Mouse (Mus musculus): ENCODE results near the gene Ccdc77. TPM values are rescaled to one million over a fixed set of nuclear protein-coding genes. Genes with fewer than 3 reads are reported as not detected.
A peak's percentile ranks its signal among the peaks of the same experiment; 100 is the strongest.
"Not testable (repeated sequence)": the region's sequence is repeated elsewhere in the genome, so short reads cannot be mapped to it uniquely, and the experiment has no call there.

Ccdc77 gene
- polyA plus RNA-seq, 1 experiment from 2014 or later: 19.6 TPM

- Histone ChIP-seq H3K4me1 (no peaks in the 10 kb centered on the region), H3K27ac (no peak overlapping the region), H3K4me2 (replicated peaks) (peak overlapping the region; percentile 44; the same call in 1 of the 2 replicates), H3K9ac (no peak overlapping the region), H3K36me3 (no peaks in the 10 kb centered on the region), H3K4me3 (no peak overlapping the region), H3K9me3 (no peaks in the 10 kb centered on the region), H3K27me3 (replicated peaks) (no peaks in the 10 kb centered on the region)
- ATAC-seq (ENCODE audit: low FRiP score, low read depth): no peak
- WGBS: 27% methylated on average over 16 of the region's 16 CpGs
Measured at GRCm38 (mm10) chr6:120302755-120303316, 61.3 kb downstream of the Ccdc77 start.

GRCm38 (mm10) chr6:120301137-120301536 is 63.0 kb downstream of the Ccdc77 start:
- Histone ChIP-seq H3K4me3 (no peak overlapping the region), H3K27ac (no peak overlapping the region), H3K9ac (no peak overlapping the region), H3K4me1 (no peaks in the 10 kb centered on the region), H3K4me2 (replicated peaks) (no peak overlapping the region), H3K27me3 (replicated peaks) (no peaks in the 10 kb centered on the region), H3K9me3 (no peaks in the 10 kb centered on the region), H3K36me3 (no peaks in the 10 kb centered on the region)
- no peak for ATAC-seq (ENCODE audit: low FRiP score, low read depth)
- 36% methylated on average over 6 of the region's 6 CpGs for WGBS

- H3K4me3 ChIP-seq; H3K4me2 ChIP-seq (replicated peaks); H3K36me3 ChIP-seq; H3K9ac ChIP-seq; ATAC-seq (ENCODE audit: low FRiP score, low read depth); H3K27ac ChIP-seq; H3K9me3 ChIP-seq: not testable (repeated sequence)
- WGBS: 97% methylated on average over 2 of the region's 2 CpGs
- Histone ChIP-seq H3K27me3 (replicated peaks) (peaks cover 30% of the 10 kb centered on the region), H3K4me1 (peaks cover 12% of the 10 kb centered on the region; the same call in 1 of the 2 replicates)
Measured at GRCm38 (mm10) chr6:120296589-120296988, 67.6 kb downstream of the Ccdc77 start.

GRCm38 (mm10) chr6:120294785-120295133 is 69.4 kb downstream of the Ccdc77 start:
- peak overlapping the region; percentile 57 for H3K4me3 ChIP-seq
- ATAC-seq (ENCODE audit: low FRiP score, low read depth): peak; percentile 36; the same call in 1 of the 2 replicates
- no peaks in the 10 kb centered on the region for H3K9me3 ChIP-seq
- peak overlapping the region; percentile 100 for H3K4me2 ChIP-seq (replicated peaks)
- H3K4me1 ChIP-seq: peaks cover 12% of the 10 kb centered on the region; the same call in 1 of the 2 replicates
- peak overlapping the region; percentile 57 for H3K9ac ChIP-seq
- no peaks in the 10 kb centered on the region for H3K36me3 ChIP-seq
- H3K27me3 ChIP-seq (replicated peaks): peaks cover 34% of the 10 kb centered on the region
- no peak overlapping the region for H3K27ac ChIP-seq
- under 1% methylated on average over 16 of the region's 16 CpGs for WGBS

DNA sequence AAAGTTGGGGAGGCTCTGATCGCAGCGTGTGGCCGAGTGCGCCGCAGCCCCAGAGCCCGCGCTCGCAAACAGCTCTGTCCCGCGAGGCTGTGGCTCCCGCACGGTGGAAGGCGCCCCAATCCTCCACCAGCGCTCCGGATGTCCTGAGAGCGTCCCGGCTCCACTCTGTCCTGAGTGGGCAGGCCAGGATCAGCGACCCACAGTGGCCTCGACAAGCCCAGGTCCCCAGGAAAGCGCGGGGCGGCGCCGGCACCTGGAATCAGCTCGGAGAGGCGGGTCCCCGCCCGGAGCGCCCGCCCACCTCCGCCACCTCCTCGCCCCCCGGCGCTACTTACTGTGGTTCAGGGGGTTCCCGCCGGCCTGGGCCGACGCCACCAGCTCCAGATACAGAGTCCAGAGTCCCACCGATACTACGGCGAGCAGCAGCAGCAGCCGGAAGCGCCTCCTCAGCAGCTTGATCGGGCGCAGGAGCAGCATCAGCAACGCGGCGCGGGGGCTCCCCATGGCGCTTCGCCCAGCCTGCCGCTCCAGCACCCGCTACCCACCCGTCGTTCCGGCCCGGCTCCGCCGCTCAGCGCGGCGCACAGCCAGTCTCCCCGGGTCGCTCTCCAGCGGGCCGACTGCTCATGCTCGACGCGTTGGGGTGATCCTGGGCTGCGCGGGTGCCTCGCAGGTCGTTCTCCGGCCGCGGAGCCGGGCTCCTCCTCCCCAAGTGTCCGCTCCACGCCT is 70.0 kb downstream of the Ccdc77 start, which contains the start of the genes D330020A13Rik and B4galnt3:
TSS of gene D330020A13Rik (plus strand) at position 309 of the 729 bp plus-strand sequence.
TSS of gene B4galnt3 (minus strand) at position 504 of the 729 bp plus-strand sequence.
- peak within 1 kb of the TSS; percentile 57 for H3K4me3 ChIP-seq
- no peaks in the 10 kb centered on the region for H3K9me3 ChIP-seq
- no peaks in the 10 kb centered on the region for H3K36me3 ChIP-seq
- peak within 1 kb of the TSS; percentile 57 for H3K9ac ChIP-seq
- H3K27ac ChIP-seq: no peak within 1 kb of the TSS
- peaks cover 34% of the 10 kb centered on the region for H3K27me3 ChIP-seq (replicated peaks)
- peak within 1 kb of the TSS; percentile 100 for H3K4me2 ChIP-seq (replicated peaks)
- ATAC-seq (ENCODE audit: low FRiP score, low read depth): peak; percentile 82
- WGBS: under 1% methylated on average over 79 of the region's 79 CpGs
- peaks cover 12% of the 10 kb centered on the region; the same call in 1 of the 2 replicates for H3K4me1 ChIP-seq

DNA sequence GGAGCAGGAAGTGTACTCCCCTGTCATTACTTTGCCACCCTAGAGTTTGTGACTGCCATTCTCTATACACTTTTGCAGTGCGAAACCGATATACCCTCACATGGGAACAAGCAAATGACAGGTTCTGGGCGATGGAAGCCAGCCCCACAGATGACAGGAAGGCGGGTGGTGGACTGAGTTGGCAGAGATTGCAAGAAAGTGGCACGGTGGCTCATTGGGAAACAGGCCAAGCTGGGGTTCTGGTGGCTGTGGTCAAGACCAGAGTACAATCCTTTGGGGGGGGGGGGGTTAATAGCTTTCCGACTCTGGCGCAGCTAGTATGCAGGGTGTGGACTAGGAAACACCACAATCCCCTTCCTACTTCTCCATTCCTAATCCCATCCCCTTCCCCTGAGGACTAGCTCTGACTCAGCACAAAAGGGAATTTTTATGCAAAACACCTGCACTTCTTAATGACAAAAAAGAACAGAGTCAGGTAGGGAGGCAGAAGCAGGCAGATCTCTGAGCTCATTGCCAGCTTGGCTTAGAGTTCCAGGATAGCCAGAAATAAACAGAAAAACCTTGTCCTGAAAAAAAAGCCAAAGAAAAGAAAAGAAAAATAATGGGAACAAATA is 72.7 kb downstream of the Ccdc77 start:
- Histone ChIP-seq H3K9me3 (no peaks in the 10 kb centered on the region), H3K4me1 (peaks cover 12% of the 10 kb centered on the region; the same call in 1 of the 2 replicates), H3K4me3 (no peak overlapping the region), H3K4me2 (replicated peaks) (no peak overlapping the region), H3K27me3 (replicated peaks) (peaks cover 34% of the 10 kb centered on the region), H3K9ac (no peak overlapping the region), H3K27ac (no peak overlapping the region), H3K36me3 (no peaks in the 10 kb centered on the region)
- no peak for ATAC-seq (ENCODE audit: low FRiP score, low read depth)
- 91% methylated on average over 7 of the region's 7 CpGs for WGBS

- H3K36me3 ChIP-seq: no peaks in the 10 kb centered on the region
- no peak for ATAC-seq (ENCODE audit: low FRiP score, low read depth)
- peaks cover 21% of the 10 kb centered on the region for H3K27me3 ChIP-seq (replicated peaks)
- no peak overlapping the region for H3K9ac ChIP-seq
- H3K4me2 ChIP-seq (replicated peaks): no peak overlapping the region
- no peaks in the 10 kb centered on the region for H3K9me3 ChIP-seq
- H3K4me3 ChIP-seq: no peak overlapping the region
- H3K27ac ChIP-seq: no peak overlapping the region
- WGBS: 86% methylated on average over 4 of the region's 4 CpGs
- 0 out of 2 replicates have a peak, but pooled peaks cover 7% of the 10 kb centered on the region for H3K4me1 ChIP-seq
Measured at GRCm38 (mm10) chr6:120289430-120289829, 74.7 kb downstream of the Ccdc77 start.

DNA sequence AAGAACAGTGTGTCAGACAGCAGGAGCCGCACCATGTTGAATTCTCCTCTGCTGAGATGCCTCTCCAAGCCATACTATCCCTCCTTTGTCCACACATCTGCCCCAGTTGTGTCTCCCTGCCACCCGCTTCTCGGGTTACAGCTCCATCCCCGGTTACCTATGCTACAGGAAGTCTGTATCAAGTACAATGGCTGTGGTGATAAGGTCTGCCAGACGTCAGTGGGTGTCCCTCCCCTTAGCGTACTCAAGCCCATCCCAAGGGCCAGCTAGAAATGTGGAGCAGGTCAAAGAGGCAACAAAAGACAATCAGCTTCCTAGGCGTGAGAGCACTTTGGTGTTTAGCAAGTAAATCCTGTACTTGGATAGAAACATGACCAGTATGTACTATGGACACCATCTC is 75.6 kb downstream of the Ccdc77 start:
- H3K27ac ChIP-seq: no peak overlapping the region
- no peak for ATAC-seq (ENCODE audit: low FRiP score, low read depth)
- no peaks in the 10 kb centered on the region for H3K9me3 ChIP-seq
- no peaks in the 10 kb centered on the region for H3K4me1 ChIP-seq
- peaks cover 12% of the 10 kb centered on the region for H3K27me3 ChIP-seq (replicated peaks)
- H3K36me3 ChIP-seq: no peaks in the 10 kb centered on the region
- H3K9ac ChIP-seq: no peak overlapping the region
- 60% methylated on average over 7 of the region's 7 CpGs for WGBS
- no peak overlapping the region for H3K4me3 ChIP-seq
- H3K4me2 ChIP-seq (replicated peaks): no peak overlapping the region

- H3K36me3 ChIP-seq: no peaks in the 10 kb centered on the region
- 88% methylated on average over 9 of the region's 9 CpGs for WGBS
- H3K9ac ChIP-seq: no peak overlapping the region
- no peak overlapping the region for H3K4me3 ChIP-seq
- no peaks in the 10 kb centered on the region for H3K4me1 ChIP-seq
- ATAC-seq (ENCODE audit: low FRiP score, low read depth): no peak
- H3K9me3 ChIP-seq: no peaks in the 10 kb centered on the region
- H3K27me3 ChIP-seq (replicated peaks): 0 out of 2 replicates have a peak, but pooled peaks cover 3% of the 10 kb centered on the region
- no peak overlapping the region for H3K27ac ChIP-seq
- H3K4me2 ChIP-seq (replicated peaks): no peak overlapping the region
Measured at GRCm38 (mm10) chr6:120287279-120287678, 76.9 kb downstream of the Ccdc77 start.

- no peaks in the 10 kb centered on the region for H3K9me3 ChIP-seq
- H3K27me3 ChIP-seq (replicated peaks): no peaks in the 10 kb centered on the region
- H3K9ac ChIP-seq: no peak overlapping the region
- H3K4me1 ChIP-seq: no peaks in the 10 kb centered on the region
- no peak overlapping the region for H3K4me3 ChIP-seq
- WGBS: 81% methylated on average over 7 of the region's 7 CpGs
- no peaks in the 10 kb centered on the region for H3K36me3 ChIP-seq
- ATAC-seq (ENCODE audit: low FRiP score, low read depth): no peak
- no peak overlapping the region for H3K4me2 ChIP-seq (replicated peaks)
- no peak overlapping the region for H3K27ac ChIP-seq
Measured at GRCm38 (mm10) chr6:120276874-120277449, 87.2 kb downstream of the Ccdc77 start.

DNA sequence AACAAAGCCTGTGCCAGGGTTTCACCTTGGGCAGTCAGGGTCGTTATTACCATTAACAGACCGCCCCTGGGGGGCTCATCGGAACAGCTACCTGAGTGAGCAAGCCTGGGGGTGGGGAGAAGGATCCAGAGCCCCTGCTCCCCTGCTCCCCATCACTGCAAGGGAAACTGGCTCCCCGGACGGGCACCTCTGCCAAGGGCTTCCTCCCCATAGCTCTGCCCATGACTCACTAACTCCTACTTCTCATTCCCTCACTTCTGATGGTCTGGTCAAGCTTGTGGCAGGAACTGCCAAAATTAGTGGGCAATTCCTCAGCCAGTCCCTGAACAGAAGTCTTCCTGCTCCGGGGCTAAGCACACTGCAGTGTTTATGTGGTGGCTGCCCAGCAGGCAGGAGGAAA is 88.9 kb downstream of the Ccdc77 start:
- Histone ChIP-seq H3K36me3 (no peaks in the 10 kb centered on the region), H3K27ac (no peak overlapping the region), H3K9ac (no peak overlapping the region), H3K9me3 (no peaks in the 10 kb centered on the region), H3K4me1 (no peaks in the 10 kb centered on the region), H3K4me2 (replicated peaks) (no peak overlapping the region), H3K4me3 (no peak overlapping the region), H3K27me3 (replicated peaks) (no peaks in the 10 kb centered on the region)
- 62% methylated on average over 6 of the region's 6 CpGs for WGBS
- no peak for ATAC-seq (ENCODE audit: low FRiP score, low read depth)

- Histone ChIP-seq H3K4me1 (no peaks in the 10 kb centered on the region), H3K36me3 (no peaks in the 10 kb centered on the region), H3K27ac (no peak overlapping the region), H3K4me3 (no peak overlapping the region), H3K27me3 (replicated peaks) (no peaks in the 10 kb centered on the region), H3K9ac (no peak overlapping the region), H3K9me3 (no peaks in the 10 kb centered on the region), H3K4me2 (replicated peaks) (no peak overlapping the region)
- 59% methylated on average over 4 of the region's 4 CpGs for WGBS
- no peak for ATAC-seq (ENCODE audit: low FRiP score, low read depth)
Measured at GRCm38 (mm10) chr6:120274887-120275286, 89.3 kb downstream of the Ccdc77 start.
